Mouse (Mus musculus): ENCODE results near the gene Akirin2. TPM values are rescaled to one million over a fixed set of nuclear protein-coding genes. Genes with fewer than 3 reads are reported as not detected.
"Not testable (repeated sequence)": the region's sequence is repeated elsewhere in the genome, so short reads cannot be mapped to it uniquely, and the experiment has no call there.

Gene Akirin2
- 65.6 and 67.0 TPM in 2 replicates for total RNA-seq (2021)
- long read RNA-seq, experiment 1, transcript Akirin2-201 (5 exons, 1,397 nt) = major isoform, 84 of 86 reads
- long read RNA-seq, experiment 1, partial matches to known transcripts = 0 of 86 reads
- long read RNA-seq, experiment 1, other reads (novel, unspliced or antisense) = 2 of 86 reads
- long read RNA-seq, experiment 2, transcript Akirin2-201 (5 exons, 1,397 nt) = major isoform, 45 of 48 reads
- long read RNA-seq, experiment 2, partial matches to known transcripts = 0 of 48 reads
- long read RNA-seq, experiment 2, other reads (novel, unspliced or antisense) = 3 of 48 reads

- no peak for DNase-seq
Measured at GRCm38 (mm10) chr4:34550748-34551097, at the start of gene Akirin2. Gene Akirin2, plus strand, starts transcription at chr4:34550937.

- no peak for DNase-seq
Measured at GRCm38 (mm10) chr4:34510305-34510704, 40.4 kb upstream of the Akirin2 start.

- DNase-seq = peak; percentile 62
Measured at GRCm38 (mm10) chr4:34522846-34523245, 27.9 kb upstream of the Akirin2 start.

GRCm38 (mm10) chr4:34523586-34523985 lies 27.2 kb upstream of the Akirin2 start:
- DNase-seq = no peak

- DNase-seq = no peak
Measured at GRCm38 (mm10) chr4:34526771-34527170, 24.0 kb upstream of the Akirin2 start.

DNA sequence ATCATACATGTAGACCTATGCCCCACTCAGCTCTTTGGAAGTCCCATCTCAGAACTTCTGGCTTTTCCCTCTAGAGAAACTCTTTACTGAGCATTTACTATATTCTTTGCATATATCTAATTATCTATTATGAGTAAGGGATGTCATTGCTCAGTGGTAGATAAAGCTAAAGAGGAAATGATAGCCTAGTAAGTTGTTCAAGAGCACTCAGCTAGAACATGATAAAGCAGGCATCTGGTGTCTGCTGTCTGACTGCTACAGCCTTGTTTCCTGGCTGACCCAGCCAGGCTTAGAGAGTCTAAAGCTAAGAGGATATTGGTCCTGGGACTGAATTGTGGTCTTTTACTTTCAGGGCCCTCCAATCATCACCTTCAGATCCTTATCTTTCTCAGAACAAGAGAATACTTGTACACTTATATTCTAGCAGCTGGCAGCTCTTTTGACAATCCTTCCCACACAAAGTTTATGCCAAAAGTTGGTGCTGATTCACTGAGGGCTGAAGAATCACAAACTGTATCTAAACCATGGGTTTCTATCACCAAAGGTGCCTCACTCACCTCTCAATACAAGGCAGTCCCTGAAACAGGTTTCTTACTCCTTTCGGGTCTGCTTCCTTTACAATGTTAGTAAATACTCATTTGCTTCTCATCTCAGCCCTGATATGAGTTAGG lies 22.2 kb upstream of the Akirin2 start:
- DNase-seq = no peak

- DNase-seq = no peak
Measured at GRCm38 (mm10) chr4:34529379-34529778, 21.4 kb upstream of the Akirin2 start.

GRCm38 (mm10) chr4:34529941-34530340 lies 20.8 kb upstream of the Akirin2 start:
- DNase-seq = no peak

DNA sequence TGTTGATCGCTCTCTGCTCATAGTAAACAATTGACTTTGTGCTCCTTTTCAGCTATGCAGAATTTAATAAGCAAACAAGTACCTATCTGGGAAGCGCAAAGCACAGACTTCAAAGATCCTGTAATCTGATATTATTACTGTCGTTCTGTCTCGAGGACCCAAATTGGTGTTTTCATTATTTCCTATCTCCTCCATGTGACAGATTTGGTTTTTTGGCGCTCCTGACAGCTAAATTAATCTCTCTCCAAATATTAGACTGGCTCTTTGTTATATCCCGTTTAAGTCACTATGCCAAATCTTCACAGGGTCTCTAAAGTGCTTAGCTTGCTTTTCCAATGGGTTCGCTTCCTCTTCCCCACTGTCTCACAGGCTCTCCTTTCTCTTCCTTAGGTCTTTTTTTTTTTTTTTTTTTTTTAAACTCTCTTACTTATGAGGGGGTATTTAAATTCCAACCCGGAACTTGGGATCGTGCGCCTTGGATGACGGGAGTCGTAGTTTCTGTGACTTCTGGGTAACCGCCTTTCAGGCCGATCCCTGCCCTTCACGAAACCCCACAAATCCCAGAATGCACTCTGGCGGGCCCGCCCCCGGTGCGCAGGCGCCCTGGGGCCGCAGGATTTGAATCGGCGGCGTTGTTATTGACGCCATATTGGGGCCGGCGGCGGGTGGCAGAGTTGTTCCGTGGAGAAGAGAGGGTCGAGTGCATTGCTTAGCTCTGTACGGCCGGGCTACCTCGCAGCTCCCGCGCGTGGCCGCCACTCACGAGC lies 573 bp upstream of the Akirin2 start:
- peak; percentile 98 for DNase-seq

DNA sequence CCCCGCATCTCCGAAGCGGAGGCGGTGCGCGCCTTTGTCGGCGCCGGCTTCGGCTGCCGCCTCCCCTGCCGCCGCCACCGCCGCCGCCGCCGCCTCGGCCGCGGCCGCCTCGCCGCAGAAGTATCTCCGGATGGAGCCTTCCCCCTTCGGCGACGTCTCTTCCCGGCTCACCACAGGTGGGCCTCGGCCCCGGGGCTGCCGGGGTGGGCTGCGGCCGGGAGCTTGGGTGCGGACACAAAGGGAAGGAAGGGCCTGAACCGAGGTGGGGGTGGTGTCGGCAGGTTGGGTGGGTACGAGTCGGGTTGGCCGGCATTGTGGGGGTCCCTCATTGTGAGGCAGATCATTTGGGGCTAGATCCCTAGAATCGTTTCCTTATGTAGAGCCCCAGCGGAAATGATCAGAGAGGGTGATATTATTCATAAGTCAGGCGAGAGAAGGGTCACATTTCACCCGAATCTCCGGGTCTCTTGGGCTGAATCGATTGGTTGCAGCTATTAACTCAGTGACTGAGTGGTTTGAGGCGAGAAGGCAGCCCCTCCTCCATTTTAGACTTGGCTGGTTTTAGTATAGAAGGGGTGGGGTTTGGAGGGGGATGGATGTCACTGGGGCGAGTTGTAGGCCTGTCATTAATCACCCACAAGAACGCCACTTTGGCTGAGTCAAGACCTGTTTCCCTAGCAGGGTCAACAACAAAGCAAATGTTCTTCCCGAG lies 517 bp downstream of the Akirin2 start:
- peak; percentile 83 for DNase-seq

DNA sequence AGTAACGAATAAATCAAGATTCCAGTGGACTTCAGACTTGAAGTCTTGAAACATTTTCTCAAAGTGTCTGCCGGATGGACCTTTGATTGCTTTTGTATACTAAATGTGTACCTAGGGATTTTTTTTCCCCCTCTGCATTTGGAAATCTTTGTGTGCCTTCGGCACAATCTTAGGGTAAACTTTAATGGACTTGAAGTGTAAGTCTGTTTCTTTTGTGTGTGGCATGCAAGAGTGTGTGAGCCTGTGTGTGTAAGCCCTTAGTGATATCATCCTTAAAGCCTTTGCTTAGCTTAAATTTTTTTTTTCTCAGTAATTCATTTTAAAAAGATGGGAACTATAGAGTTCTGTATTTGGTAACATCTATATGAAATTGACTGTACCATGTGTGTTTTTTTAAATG lies 1.2 kb downstream of the Akirin2 start:
- no peak for DNase-seq

GRCm38 (mm10) chr4:34554596-34554995 lies 3.9 kb downstream of the Akirin2 start:
- DNase-seq = no peak

- no peak for DNase-seq
Measured at GRCm38 (mm10) chr4:34555604-34556003, 4.9 kb downstream of the Akirin2 start.

DNA sequence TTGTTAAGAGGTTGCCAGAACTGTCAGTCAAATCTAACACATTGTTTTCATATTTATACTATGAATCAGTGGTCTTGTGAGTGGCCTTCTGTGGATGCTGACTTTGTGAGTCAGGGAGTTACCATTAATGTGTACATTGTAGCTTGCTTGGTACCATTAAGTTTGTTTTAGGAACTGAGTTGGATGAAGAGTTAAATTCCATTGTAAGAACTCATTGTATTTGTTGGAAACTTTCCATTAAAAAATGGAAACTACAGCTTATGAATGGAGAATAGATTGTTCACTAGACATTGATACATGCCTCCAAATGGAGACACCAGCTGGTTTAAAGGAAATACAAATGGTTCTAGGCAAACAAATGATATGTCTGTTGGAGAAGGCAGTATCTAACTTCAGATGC lies 5.4 kb downstream of the Akirin2 start:
- DNase-seq = no peak

DNA sequence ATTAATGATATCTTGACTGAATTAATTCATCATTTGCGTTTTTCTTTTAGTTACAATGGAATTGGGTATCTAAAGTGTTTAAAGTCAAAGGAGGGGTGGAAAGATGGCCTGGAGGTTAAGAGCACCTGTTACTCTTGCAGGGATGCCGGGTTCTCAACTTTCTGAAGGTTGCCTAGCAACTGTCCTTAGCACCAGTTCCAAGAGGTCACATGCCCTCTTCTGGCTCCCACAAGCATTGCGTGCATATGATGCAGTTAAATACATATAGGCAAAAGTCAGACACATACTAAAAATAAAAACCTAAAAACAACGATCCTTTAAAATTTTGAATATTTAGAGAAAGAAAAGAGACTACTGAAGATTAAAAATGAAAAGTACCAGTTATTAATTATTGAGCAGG lies 10.2 kb downstream of the Akirin2 start:
- peak; percentile 28 for DNase-seq

GRCm38 (mm10) chr4:34566226-34566625 lies 15.5 kb downstream of the Akirin2 start:
- no peak for DNase-seq

- DNase-seq = no peak
Measured at GRCm38 (mm10) chr4:34572876-34573275, 22.1 kb downstream of the Akirin2 start.

- DNase-seq = no peak
Measured at GRCm38 (mm10) chr4:34577028-34577427, 26.3 kb downstream of the Akirin2 start.

GRCm38 (mm10) chr4:34579215-34579614 lies 28.5 kb downstream of the Akirin2 start:
- DNase-seq = no peak

GRCm38 (mm10) chr4:34581489-34581888 lies 30.8 kb downstream of the Akirin2 start:
- not testable (repeated sequence) for DNase-seq

DNA sequence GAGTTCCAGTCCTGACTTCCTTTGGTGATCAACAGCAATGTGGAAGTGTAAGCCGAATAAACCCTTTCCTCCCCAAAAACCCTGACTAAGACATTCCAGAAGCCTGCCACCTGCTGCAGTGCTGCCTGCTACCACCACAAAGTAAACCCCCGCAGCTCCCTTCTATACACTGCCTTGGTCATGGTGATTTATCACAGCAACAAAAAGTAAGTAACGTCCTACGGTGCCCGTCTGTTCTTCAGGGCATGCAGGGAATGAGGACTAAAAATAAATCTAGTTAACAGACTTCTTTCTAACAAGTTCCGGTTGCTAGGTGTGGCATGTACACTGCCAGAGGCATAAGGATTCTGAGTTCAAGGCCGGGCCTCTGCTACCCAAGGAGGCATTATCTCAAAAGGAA lies 31.3 kb downstream of the Akirin2 start:
- no peak for DNase-seq

DNA sequence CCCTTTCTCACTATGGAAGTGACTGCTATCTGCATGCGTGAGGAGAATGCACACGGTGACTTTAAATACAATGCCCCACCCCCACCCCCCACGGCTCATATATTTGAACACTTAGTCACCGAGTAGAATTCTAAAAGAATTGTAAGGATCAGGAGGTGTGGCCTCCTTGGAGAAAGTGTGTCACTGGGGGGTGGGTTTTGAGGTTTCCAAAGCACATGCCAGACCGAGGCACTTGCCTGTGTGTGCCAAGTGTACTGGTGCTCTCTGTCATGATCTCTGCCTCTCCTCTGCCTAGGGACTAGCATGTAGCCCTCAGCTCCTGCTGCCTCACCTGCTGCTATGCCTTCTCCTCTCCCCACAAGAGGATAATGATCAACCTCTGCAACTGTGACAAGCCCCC lies 31.7 kb downstream of the Akirin2 start:
- DNase-seq = peak; percentile 16

DNA sequence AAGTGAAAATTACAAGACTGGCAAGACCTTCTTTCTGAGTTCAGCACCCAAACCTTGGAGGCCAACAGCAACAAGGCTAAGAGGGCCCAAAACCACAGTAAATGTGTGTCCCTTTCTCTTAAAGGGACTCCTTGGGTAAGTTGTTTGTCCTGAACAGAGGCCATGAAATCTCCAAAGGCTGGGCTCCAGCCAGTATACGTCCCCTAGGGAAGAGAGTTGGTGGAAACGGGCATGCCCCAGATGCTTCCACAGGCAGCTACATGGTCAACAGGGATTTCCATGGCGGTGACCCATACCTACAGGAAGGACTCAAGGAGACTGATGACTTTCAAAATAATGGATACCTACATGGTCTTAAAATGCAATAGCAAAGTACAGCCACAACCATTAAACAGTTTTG lies 32.7 kb downstream of the Akirin2 start:
- peak; percentile 59 for DNase-seq
